Mouse (Mus musculus) neural tube, embryonic 11.5 days (tissue): ENCODE data around the gene Txnip. TPM values are rescaled to one million over a fixed set of nuclear protein-coding genes. Genes with fewer than 3 reads are reported as not detected.

ENCODE experiments used
- ATAC-seq: fragments of 200-750 bp; cut with Nextera tagmentation; 2 replicates; pipeline ENCODE4 v1.8.0; 2017; ENCODE audit warnings: moderate number of reproducible peaks, mild to moderate bottlenecking, moderate TSS enrichment, moderate library complexity; ENCODE audit not compliant: insufficient read depth, low FRiP score, low TSS enrichment
- DNase-seq: peaks from one replicate; pipeline ENCODE4 v3.0.0-alpha.2; 2015; ENCODE audit warnings: low spot score
- H3K27ac ChIP-seq: fragments of 300-500 bp; sonication (generic); 2 replicates; pipeline ENCODE4 v1.5.1; 2014; ENCODE audit warnings: low read depth, mild to moderate bottlenecking, low read length
- H3K27me3 ChIP-seq: fragments of 300-500 bp; sonication (generic); 2 replicates; pipeline ENCODE4 v1.6.1; 2014; ENCODE audit warnings: mild to moderate bottlenecking, low read length, mixed read lengths; ENCODE audit not compliant: control insufficient read depth, insufficient read depth
- H3K36me3 ChIP-seq: fragments of 300-500 bp; sonication (generic); 2 replicates; pipeline ENCODE4 v1.6.1; 2014; ENCODE audit warnings: mild to moderate bottlenecking, low read length, moderate library complexity, mixed read lengths; ENCODE audit not compliant: control insufficient read depth, insufficient read depth
- H3K4me1 ChIP-seq: fragments of 300-500 bp; sonication (generic); 2 replicates; pipeline ENCODE4 v1.6.1; 2014; ENCODE audit warnings: low read length, mixed read lengths; ENCODE audit not compliant: control insufficient read depth, insufficient read depth
- H3K4me2 ChIP-seq: fragments of 300-500 bp; sonication (generic); 2 replicates; pipeline ENCODE4 v1.6.1; 2014; ENCODE audit warnings: low read depth, mild to moderate bottlenecking, moderate library complexity
- H3K4me3 ChIP-seq: fragments of 300-500 bp; sonication (generic); 2 replicates; pipeline ENCODE4 v1.5.1; 2014; ENCODE audit warnings: low read depth, low read length
- H3K9ac ChIP-seq: fragments of 300-500 bp; sonication (generic); 2 replicates; pipeline ENCODE4 v1.6.1; 2014; ENCODE audit warnings: mild to moderate bottlenecking, low read length
- H3K9me3 ChIP-seq: fragments of 300-500 bp; sonication (generic); 2 replicates; pipeline ENCODE4 v1.6.1; 2016; ENCODE audit warnings: low read length; ENCODE audit not compliant: control insufficient read depth
- WGBS: fragments of 180-500 bp; shearing (Covaris S2); extraction: QIAGEN DNeasy Blood & Tissue Kit; methylation state at CpG from one replicate; pipeline ENCODE4 v1.1.7; 2014; 5-methylcytosine and 5-hydroxymethylcytosine counted together
- polyA plus RNA-seq: library from polyadenylated mRNA; unstranded; fragments of >200 nt; fragmentation: Nextera tagmentation; extraction: Ambion mirVana; gene quantifications from 2 replicates; pipeline ENCODE4 v1.2.1, GENCODE M21; 2014

Txnip gene
- polyA plus RNA-seq, 1 experiment from 2014 or later = 50.4 TPM

DNA sequence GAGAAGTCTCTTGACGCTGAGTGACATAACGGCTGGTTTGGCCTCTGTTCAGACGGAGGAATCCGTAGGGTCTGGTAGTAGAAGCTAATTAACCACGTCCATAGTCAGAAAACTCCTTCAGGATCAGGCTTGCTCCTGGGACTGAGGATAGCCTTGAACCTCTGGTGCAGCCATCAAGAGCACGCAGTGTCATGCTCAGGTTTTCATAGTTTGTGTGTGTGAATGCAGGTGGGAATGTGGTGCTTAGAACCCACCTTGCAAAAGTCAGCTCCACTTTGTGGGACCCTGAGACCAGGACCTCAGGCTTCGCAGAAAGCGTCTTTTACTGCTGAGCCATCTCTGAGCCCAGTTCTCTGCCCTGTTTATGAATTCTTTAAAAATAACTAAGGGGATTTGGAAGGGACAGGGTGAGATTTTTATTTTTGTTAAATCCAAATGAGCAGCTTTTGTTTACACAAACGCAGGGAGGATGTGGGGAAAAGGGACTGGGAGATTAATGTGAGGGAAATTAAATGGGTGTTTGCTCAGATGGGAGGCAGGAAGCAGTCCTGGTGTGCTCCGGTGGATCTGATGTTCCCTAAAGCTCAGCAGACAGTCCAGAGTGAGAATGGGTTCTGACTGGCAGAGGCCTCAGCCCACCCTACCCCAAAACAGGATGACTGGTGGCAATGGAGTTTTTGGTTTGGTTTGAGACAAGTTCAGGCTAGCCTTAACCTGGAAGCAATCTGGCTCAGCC, 4.4 kb downstream of the Txnip start:
- WGBS = 57% methylated on average over 10 of the region's 10 CpGs
- no peaks in the 10 kb centered on the region for H3K9me3 ChIP-seq
- H3K4me1 ChIP-seq = peaks cover 14% of the 10 kb centered on the region
- H3K9ac ChIP-seq = no peak overlapping the region
- no peak overlapping the region for H3K27ac ChIP-seq
- DNase-seq = no peak
- peaks cover 6% of the 10 kb centered on the region for H3K36me3 ChIP-seq
- no peak overlapping the region for H3K4me2 ChIP-seq
- no peaks in the 10 kb centered on the region for H3K27me3 ChIP-seq
- no peak for ATAC-seq
- no peak overlapping the region for H3K4me3 ChIP-seq

DNA sequence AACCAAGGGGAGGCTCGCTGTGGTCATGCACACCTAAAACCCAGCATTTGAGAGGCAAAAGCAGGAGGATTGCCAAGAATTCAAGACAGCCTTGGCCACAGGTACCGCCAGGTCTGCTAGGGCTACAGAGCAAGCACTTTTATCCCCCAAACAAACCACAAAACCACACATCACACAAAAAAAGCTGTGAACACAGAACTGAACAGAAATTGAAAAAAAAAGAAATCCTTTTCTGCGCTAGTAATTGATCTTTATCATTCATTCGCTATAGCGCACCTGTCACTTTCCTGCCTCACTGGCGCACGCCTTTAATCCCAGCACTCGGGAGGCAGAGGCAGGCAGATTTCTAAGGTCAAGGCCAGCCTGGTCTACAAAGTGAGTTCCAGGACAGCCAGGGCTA, 5.5 kb downstream of the Txnip start:
- Histone ChIP-seq H3K4me3 (no peak overlapping the region), H3K9ac (no peak overlapping the region), H3K36me3 (peaks cover 6% of the 10 kb centered on the region), H3K4me1 (peaks cover 14% of the 10 kb centered on the region), H3K4me2 (no peak overlapping the region), H3K27me3 (no peaks in the 10 kb centered on the region), H3K27ac (no peak overlapping the region), H3K9me3 (no peaks in the 10 kb centered on the region)
- ATAC-seq = no peak
- no peak for DNase-seq
- WGBS = 96% methylated on average over 8 of the region's 8 CpGs

DNA sequence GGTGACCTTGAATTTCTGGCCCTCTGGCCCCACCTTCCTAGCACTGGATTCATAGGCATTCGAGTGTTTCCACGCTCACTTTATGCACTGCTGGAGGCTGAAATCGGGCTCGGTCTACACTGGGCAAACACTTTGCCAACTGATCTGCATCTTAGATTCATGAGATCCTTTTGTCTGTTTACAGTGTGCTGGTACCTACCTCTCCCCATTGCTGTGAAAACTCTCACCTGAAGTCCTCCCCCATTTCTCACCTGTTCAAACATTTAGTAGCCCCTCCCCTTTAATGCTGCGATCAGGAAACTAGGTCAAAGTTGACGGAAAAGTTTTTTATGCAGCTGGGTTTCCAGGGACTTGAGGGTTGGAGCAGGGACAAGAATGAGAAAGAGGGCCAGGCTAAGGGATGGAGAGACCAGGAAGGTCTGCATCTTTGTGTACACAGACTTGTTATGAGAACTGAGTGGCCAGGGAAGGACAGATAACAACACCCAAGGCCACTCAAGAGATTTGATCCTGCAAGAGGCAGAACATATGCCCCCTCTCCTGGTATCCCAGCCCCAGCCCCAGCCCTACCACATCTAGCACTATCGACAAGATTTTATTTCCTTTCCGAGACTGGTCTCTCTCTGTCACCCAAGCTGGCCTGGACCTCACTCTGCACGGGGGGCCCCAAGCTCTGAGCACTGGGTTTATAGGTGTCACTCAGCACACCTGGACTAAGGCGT, 6.3 kb downstream of the Txnip start:
- Histone ChIP-seq H3K4me1 (peaks cover 11% of the 10 kb centered on the region), H3K4me2 (no peak overlapping the region), H3K36me3 (peaks cover 6% of the 10 kb centered on the region), H3K27me3 (no peaks in the 10 kb centered on the region), H3K27ac (no peak overlapping the region), H3K4me3 (no peak overlapping the region), H3K9ac (no peak overlapping the region), H3K9me3 (no peaks in the 10 kb centered on the region)
- 79% methylated on average over 10 of the region's 10 CpGs for WGBS
- DNase-seq (no peak), ATAC-seq (no peak)

DNA sequence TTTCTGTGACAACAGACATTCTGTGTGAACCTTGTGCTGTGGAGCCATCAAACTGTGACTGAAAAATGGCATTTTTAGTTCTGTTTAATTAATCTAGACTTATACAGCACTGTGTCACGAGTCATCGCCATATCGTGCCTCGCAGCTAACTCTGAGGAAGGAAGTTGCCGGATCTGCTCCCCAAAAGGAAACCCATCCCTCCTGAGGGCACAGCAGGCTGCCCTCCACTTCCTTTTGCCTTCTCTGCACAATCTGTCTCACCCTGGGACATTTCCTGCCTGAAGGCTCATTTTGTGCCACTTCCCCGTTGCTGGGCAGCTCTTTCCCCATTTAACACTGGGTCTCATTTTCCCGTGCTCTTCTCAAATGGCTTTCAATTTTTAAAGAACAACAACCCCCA, 6.9 kb downstream of the Txnip start:
- ATAC-seq (no peak), DNase-seq (no peak)
- H3K9ac ChIP-seq = no peak overlapping the region
- H3K27me3 ChIP-seq = no peaks in the 10 kb centered on the region
- H3K27ac ChIP-seq = no peak overlapping the region
- H3K9me3 ChIP-seq = no peaks in the 10 kb centered on the region
- no peak overlapping the region for H3K4me2 ChIP-seq
- peaks cover 7% of the 10 kb centered on the region for H3K4me1 ChIP-seq
- H3K4me3 ChIP-seq = no peak overlapping the region
- WGBS = 68% methylated on average over 7 of the region's 7 CpGs
- H3K36me3 ChIP-seq = peaks cover 5% of the 10 kb centered on the region

DNA sequence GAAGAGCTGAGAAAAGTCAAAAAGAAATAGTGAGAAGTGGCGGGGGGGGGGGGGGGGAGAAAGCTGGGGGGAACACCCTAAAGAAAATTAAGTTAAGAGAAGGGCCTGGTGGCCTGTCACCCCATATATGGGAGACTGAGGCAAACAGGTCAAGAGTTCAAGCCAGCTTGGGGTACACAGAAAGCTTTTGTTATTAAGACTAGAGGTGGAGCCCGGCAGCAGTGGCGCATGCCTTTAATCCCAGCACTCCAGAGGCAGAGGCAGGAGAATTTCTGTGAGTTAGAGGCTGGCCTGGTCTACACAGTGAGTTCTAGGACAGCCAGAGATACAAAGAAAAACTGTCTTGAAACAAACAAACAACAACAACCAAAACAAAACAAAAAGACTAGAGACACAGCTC, 7.3 kb downstream of the Txnip start:
- peaks cover 2% of the 10 kb centered on the region; the same call in 1 of the 2 replicates for H3K36me3 ChIP-seq
- no peaks in the 10 kb centered on the region for H3K9me3 ChIP-seq
- H3K27me3 ChIP-seq = no peaks in the 10 kb centered on the region
- DNase-seq (no peak), ATAC-seq (no peak)
- no peak overlapping the region for H3K4me3 ChIP-seq
- no peak overlapping the region for H3K27ac ChIP-seq
- 94% methylated on average over 2 of the region's 3 CpGs for WGBS
- H3K4me2 ChIP-seq = no peak overlapping the region
- H3K9ac ChIP-seq = no peak overlapping the region
- H3K4me1 ChIP-seq = peaks cover 3% of the 10 kb centered on the region; the same call in 1 of the 2 replicates

DNA sequence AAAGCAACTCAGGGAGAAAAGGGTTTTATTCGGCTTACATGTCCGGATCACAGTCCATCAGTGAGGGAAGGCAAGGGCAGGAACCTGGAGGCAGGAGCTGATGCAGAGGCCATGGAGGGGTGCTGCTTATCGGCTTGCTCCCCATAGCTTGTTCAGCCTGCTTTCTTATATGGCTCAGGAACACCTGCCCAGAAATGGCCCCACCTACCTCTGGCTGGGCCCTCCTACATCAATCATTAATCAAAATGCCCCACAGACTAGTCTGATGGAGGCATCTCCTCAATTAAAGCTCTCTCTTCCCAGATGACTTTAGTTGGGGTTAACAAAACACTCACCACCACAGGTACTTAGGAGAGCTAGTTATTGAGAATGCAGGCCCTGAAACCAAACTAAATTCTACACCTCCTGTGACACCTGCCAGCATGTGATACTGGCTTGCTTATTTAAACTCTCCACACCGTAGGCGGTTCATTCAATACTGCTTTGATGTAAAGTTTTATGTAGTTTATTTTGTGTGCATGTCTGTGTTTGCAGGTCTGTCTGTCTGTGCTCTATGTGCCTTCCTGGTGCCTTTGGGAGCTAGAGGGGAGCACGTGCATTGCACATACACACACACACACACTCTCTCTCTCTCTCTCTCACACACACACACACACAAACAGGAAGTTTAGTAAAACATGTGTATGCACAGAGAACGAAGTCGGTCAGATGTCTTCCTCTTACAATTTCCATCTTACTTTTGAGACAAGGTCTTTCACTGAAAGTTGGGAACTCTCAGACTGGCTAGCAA, 9.1 kb downstream of the Txnip start:
- H3K4me3 ChIP-seq = no peak overlapping the region
- ATAC-seq (no peak), DNase-seq (no peak)
- H3K27ac ChIP-seq = no peak overlapping the region
- no peak overlapping the region for H3K4me2 ChIP-seq
- no peaks in the 10 kb centered on the region for H3K4me1 ChIP-seq
- no peaks in the 10 kb centered on the region for H3K9me3 ChIP-seq
- no peaks in the 10 kb centered on the region for H3K27me3 ChIP-seq
- no peak overlapping the region for H3K9ac ChIP-seq
- WGBS = 84% methylated on average over 8 of the region's 8 CpGs
- H3K36me3 ChIP-seq = no peaks in the 10 kb centered on the region

DNA sequence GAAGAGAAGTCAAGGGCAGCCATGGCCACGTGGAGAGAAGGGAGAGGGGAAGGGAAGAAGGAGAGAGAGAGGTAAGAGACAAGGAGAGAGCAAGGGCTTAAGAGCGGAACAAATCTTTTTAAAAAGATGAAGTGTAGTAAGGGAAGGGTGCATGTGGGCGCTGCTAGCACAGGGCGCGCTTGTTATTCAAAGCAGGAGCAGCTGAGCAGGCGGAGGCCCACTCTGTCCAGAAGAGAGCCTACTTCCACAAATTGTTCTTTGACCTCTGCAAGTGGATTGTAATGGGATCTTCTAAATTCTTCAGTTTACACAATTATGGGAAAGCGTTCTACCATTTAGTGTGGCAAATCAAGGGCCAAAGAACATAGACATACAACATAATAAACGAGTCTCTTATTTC, 10.8 kb downstream of the Txnip start:
- H3K4me2 ChIP-seq = no peak overlapping the region
- no peak for DNase-seq
- no peak overlapping the region for H3K27ac ChIP-seq
- no peaks in the 10 kb centered on the region for H3K27me3 ChIP-seq
- no peak for ATAC-seq
- H3K4me3 ChIP-seq = no peak overlapping the region
- H3K9me3 ChIP-seq = no peaks in the 10 kb centered on the region
- WGBS = 71% methylated on average over 8 of the region's 8 CpGs
- H3K36me3 ChIP-seq = no peaks in the 10 kb centered on the region
- no peak overlapping the region for H3K9ac ChIP-seq
- no peaks in the 10 kb centered on the region for H3K4me1 ChIP-seq

DNA sequence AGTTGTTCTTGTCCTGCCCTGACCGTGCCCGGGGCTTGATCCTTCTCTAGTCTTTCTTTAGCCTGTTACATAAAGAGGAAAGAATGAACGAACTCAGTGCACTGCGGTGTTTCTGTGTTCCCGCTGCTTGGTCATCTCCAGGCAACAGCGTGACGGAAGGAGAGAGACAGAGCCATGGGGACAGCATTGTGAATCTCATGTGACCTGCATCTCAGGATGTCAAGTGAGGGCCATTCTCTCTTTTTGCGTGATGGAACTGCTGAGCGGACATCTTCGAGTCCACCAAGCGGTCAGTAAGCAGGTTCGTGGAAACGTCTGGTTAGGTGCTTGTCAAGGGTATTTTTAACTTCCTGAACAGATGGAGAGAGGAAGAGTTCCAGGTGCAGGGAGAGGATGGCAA, 11.7 kb downstream of the Txnip start:
- no peaks in the 10 kb centered on the region for H3K9me3 ChIP-seq
- ATAC-seq (no peak), DNase-seq (no peak)
- H3K4me2 ChIP-seq = no peak overlapping the region
- no peaks in the 10 kb centered on the region for H3K36me3 ChIP-seq
- H3K4me1 ChIP-seq = no peaks in the 10 kb centered on the region
- 93% methylated on average over 13 of the region's 13 CpGs for WGBS
- H3K4me3 ChIP-seq = no peak overlapping the region
- no peaks in the 10 kb centered on the region for H3K27me3 ChIP-seq
- no peak overlapping the region for H3K27ac ChIP-seq
- no peak overlapping the region for H3K9ac ChIP-seq
